Mouse (Mus musculus): ENCODE data around the gene Tnik.

Tnik gene

DNA sequence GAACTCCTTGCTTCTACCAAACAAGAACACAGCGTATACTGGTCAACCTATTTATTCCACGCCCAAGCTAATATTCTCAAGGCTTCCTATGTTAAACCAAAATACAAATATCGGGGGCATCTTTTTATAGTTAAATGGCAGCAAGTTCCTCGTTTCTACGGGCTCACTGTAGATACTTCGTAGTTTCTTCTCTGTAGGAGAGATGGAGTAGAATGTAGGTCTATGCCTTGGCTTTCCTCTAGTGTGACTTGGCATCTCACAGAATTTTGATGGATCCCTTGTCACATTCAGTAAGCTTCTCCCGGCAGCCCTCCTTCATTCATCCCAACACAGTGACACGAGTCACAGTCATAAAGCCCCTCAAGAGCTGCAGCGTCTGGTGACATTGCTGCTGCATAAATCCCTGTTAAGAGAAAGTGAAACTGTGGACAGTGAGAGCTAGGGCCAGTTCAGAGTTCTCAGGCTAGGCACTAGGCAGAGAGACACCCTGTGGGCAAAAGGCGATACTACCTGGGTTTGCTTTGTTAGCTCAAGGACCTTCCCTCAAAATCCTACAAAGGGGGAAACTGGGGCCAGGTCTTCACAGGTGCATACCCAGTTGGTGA lies 280.5 kb downstream of the Tnik start:
- DNase-seq (ENCODE audit: low read depth, low spot score) = no peak

DNA sequence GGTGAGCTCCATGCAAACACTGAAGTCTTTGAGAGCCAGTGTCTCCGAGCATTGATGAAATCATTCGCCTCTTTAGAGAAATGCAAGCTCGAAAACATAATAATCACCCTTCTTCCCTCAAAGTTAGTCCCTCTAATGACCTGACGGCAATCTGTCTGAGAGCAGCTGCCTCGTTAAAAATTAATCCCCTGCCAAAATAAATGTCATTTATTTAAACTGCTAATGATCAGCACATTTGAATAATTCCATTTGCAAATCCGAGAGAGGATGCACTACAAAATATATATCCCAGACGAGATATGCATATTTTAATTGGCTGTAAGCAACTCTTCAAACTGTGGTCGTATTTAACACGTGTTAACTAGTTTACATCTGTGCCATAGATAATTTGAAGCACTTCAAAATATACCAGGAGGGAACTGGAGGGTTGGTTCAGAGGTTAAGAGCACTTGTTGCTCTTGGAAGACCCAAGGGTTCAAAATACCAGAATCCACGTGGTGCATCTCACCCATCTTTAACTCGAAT lies 281.4 kb downstream of the Tnik start:
- DNase-seq (ENCODE audit: low read depth, low spot score) = no peak

GRCm38 (mm10) chr3:28547965-28548730 lies 285.1 kb downstream of the Tnik start:
- DNase-seq (ENCODE audit: low read depth, low spot score) = no peak

DNA sequence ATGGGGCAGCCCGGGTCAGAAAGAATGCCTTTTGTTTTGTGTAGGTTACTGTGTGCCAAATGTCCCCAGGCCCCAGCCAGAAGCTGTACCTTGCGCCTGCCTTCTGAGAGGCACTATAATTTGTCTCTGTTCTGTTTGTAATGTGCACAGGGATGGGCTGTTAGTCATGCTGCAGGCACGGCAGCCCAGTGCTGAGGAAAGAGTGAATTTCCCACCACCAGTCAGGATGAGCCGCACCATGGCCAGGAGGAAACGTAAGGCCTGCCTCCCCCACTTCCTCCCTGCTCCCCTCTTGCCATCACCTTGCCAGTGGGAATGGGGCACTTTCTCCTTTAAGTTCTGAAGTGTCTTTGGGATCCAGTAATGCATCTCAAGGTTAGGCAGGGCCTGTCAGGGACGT lies 286.4 kb downstream of the Tnik start:
- DNase-seq (ENCODE audit: low read depth, low spot score) = no peak

DNA sequence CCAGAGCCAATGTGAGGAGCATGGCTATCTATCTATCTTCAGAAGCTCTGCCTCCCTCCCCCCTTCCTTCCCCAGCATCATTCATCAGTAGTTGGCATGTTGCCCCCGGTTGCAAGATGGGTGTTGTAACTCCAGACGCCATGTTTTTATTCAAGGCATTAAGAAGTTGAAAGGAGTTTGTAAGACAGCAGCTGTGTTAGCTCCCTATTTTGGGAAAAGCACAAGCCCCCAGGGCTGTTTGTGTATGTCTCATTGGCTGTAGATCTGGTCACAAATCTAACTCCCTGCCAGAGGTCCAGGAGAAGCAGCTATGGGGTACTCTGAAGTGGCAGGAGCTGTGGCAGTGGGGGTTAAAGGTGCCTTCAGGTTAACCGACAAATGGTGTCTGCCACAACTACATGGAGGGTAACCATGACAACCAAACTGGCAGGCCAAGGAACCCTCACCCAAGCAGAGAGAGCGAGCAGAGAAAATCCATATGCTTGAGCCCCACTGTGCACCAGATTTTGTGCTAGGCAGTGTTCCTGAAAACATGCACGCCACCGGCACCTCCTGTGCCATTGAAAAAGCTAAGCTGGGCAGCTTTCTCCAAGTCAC lies 287.6 kb downstream of the Tnik start:
- DNase-seq (ENCODE audit: low read depth, low spot score) = peak; percentile 64

DNA sequence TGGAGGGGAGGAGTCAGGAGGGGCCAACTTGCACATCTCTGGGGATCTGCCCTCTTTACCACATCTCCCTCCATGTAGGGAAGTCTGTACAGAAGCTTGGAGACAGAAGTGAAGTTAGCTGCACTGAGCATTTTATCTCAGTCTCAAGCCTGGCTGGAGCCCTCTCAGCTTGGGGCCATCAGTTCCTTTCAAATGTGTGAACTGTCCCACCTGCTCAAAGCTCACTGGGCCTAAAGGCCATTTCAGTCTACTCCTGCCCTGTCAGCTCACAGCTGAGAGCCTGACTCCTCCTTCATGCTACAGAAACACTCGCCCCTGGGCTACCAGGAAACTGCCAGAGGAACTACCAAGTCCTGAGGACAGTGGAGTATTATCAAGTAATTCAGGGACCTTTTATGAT lies 288.7 kb downstream of the Tnik start:
- no peak for DNase-seq (ENCODE audit: low read depth, low spot score)

DNA sequence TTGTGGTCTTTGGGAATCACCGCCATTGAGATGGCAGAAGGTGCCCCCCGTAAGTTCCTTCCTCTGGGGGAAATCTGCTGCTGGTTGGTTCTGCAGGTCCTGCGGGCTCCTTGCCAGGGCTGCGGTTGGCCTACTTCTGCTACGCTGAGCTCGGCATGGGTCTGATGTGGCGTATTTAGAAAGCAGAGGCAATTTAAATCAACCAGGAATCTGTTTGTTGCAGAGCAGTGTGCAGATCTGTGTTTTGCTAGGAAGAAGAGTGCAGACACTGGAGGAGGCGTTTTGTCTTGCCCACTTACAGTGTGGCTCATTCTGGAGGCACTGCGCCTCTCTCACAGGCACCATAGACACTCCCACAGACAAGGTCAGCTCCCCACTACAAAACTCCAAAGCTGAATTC lies 291.9 kb downstream of the Tnik start:
- no peak for DNase-seq (ENCODE audit: low read depth, low spot score)

DNA sequence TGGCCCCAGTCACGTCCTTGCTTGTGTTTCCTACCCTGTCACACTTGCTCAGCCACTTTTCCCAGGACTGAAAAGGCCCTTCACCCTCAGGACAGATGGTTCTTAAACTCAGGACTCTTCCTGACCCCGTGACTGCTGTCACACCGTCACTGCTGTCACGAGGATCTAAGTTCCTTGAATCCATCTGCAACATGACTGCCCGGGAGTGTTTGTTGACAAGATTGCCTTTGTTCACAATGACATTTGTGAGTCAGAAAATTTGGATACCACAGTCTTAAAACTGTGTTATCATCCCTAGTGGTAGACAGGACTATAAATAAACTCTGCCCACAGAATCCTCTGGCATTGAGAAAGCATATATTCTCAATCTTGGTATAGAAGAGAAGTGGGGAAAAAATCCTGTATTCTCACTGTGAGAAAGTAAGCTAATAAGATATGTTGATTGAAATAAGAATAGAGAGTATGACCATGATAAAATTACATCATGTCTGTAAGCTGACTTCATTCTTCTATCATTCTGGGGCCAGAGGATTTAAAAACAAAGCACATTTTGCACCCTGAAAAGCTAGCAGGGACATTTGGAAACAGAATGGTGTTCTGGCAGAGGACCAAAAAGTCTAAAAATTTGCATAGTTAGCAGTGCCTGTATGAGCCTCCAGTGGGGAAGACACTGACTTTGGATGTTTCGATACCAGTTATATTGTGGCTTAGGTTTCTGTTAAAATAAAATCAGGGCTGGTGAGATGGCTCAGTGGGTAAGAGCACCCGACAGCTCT lies 293.0 kb downstream of the Tnik start:
- no peak for DNase-seq (ENCODE audit: low read depth, low spot score)

DNA sequence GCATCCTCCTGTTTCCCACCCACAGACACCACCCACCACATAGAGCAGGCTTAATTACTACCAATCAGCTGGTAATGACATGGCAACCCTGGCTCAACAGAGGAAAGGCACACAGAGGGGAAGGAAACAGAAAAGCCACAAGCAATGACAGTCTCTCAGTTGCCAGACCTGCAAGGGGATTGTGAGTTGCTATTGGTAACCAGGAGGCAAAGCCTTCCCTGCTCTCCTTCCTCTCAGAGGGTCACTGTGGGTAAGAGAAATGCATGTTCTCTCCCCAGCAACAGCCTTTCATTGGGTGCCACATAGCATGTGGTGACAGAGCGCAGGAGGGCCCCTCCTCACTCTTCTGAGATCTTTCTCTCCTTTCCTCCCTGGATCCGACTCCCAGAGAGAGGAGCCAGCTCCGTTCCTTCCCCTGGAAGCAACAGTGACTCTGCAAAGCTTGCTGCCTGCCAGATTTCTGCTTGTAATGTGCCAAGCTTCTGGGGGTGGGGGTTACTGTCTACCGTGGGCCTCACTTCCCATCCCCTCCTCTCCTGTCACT lies 295.4 kb downstream of the Tnik start:
- DNase-seq (ENCODE audit: low read depth, low spot score) = peak; percentile 63

DNA sequence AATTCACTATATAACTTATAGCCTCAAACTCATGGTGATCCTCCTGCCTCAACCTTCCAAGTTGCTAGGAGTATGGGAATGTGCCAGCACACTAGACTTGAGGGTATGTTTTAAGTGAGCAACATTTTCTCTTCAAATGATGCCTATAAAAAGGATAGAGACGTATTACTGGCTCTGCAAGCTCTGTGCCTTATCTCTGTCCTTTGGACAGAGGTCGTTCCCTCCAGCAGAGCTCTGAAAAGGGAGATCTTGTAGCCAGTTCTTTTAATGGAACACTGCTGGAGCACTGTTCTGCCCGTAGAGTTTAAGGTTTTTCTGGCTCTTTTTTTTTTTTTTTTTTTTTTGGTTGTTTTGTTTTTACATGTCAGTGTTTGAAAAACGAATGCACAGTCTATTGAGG lies 298.4 kb downstream of the Tnik start:
- DNase-seq (ENCODE audit: low read depth, low spot score) = no peak

DNA sequence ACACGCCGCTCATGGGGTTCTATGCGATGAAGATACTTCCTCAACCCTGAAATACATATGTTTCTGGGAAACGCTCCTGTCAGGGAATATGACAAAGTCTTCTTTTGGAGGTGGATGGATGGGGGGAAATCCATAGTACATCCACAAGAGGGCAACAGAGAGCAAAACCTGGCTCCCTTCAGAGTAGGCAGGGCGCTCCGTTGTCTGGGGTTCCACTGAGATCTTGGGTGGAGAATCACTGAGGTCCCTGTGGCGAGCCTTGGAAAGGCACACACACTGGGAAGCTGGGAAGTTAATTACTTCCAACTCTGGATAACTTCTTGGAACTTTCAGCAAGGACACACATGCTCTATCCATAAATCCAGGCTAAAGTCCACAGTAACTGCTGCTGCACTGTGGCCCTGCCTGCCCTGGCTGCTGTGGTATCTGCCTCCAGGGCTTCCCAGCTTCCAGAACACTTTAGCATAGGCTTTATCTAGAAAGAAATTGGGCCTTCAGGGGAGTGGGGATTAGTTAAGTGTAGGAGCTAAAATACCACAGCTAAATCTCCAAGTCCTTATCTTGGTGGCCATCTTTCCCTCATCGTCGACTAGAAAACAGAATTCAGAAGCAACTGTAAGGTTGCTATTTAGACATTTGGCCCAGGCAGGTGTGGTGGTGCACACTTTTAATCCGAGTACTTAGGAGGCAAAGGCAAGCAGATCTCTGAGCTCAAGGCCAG lies 299.8 kb downstream of the Tnik start:
- no peak for DNase-seq (ENCODE audit: low read depth, low spot score)

GRCm38 (mm10) chr3:28564370-28565357 lies 301.6 kb downstream of the Tnik start:
- DNase-seq (ENCODE audit: low read depth, low spot score) = no peak

DNA sequence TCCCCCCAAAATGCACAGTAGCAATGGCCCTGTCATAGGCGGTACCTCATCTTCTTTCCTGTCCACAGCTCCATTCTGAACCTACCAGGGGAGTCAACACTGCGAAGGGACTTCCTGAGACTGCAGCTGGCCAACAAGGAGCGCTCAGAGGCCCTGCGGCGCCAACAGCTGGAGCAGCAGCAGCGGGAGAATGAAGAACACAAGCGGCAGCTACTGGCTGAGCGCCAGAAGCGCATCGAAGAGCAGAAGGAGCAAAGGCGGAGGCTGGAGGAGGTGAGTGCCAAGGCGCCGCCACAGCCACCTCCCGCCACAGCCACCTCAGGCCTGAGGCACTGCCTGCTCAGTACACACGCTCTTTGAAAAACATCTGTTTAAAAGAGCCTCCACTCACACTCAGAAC lies 314.3 kb downstream of the Tnik start:
- DNase-seq (ENCODE audit: low read depth, low spot score) = no peak

- DNase-seq (ENCODE audit: low read depth, low spot score) = no peak
Measured at GRCm38 (mm10) chr3:28578950-28579615, 316.1 kb downstream of the Tnik start.

DNA sequence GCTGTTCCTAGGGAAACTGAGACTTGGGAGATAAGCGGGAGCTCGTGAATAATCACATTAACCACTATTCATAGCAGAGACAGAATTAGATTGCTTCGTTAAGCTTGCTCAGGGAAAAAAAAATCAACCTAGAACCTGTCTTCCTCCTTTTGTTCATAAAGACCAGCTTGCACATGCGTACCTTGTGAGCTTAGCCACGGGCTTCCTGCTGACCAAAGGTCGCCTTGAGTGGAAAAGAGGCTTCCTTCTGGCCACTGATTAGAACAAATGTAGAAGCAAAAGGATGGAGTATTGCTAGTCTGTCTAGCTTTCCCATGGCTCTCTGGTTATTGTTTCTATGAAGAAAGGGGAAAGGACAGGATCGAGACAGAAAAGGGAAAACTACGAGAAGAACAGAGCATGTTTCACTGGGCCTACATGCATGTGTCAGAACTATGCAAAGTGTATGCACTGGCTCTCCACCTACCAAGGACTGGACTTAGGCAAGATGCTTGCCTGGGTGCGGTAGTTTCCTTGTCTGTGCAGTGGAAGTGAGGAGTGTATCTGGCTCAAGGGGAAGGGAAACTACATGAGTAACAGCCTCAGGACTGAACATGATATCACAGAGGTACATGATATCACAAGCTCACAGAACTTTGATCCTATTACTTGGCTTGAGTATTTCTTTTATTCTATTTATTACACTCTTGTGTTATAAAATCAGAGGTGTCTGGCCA lies 322.9 kb downstream of the Tnik start:
- no peak for DNase-seq (ENCODE audit: low read depth, low spot score)

DNA sequence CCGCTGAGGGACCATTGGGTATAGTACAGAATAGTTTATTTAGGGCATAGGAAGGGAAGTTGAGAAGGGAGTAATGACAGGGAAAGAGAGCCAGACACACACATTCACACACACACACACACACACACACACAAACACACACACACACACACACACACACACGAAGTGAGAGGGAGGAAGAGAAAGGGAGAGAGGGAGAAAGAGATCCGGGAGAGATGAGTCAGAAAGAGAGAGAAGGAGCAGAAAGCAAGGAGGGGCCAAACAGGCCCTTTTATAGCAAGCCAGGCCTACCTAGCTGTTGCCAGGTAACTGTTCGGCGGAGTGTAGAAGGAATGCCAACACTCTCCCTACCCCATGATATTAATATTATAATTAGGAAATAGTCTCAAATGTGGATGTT lies 324.8 kb downstream of the Tnik start:
- DNase-seq (ENCODE audit: low read depth, low spot score) = no peak

- no peak for DNase-seq (ENCODE audit: low read depth, low spot score)
Measured at GRCm38 (mm10) chr3:28591345-28591744, 328.3 kb downstream of the Tnik start.

GRCm38 (mm10) chr3:28593922-28594321 lies 330.9 kb downstream of the Tnik start:
- DNase-seq (ENCODE audit: low read depth, low spot score) = no peak

DNA sequence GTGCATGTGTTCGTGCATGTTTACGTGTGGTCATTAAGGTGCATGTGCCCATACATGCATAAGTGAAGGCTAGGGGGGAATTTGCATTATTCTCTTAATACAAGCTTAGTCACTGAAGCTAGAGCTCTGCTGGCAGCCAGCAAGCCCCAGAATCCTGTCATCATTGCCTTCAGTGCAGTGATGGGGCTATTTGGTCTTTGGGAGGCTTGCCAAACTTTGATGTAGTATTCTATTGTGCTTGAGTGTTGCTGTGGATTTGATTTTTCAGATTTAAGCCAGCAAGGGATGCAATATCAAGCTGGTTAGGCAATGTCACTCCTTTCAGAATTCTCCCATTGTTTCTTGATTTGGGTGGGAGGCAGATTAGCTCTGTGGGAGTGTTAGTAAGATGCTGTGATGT lies 336.5 kb downstream of the Tnik start:
- no peak for DNase-seq (ENCODE audit: low read depth, low spot score)

All from brain, embryonic 18.5 days (tissue).